15 mouse cellular contexts compared by ENCODE assay signal in genomic region chr17:36146937-36147336, GRCm38 (mm10). TPM values are rescaled to one million over a fixed set of nuclear protein-coding genes. Genes with fewer than 3 reads are reported as not detected.
"Had no signal": no experiment of that assay in that cellular context is flagged by ENCODE, and none has a peak within 500 bp of the region (broad histone marks: within the 10 kb centered on the region; RNA-seq: fewer than 3 reads in every experiment).

No protein-coding gene starts in this region.

RNA-seq across cellular contexts. Expression of gene Gm7030, which starts 17.7 kb away (rescaled TPM):
- polyA plus RNA-seq: liver, embryonic 11.5 days; liver, embryonic 13.5 days; liver, embryonic 15.5 days; liver, postnatal 0 days; lung, adult 2 months; midbrain, embryonic 10.5 days; midbrain, embryonic 12.5 days; midbrain, embryonic 14.5 days; midbrain, embryonic 16.5 days; myocyte; neural tube, embryonic 11.5 days; neural tube, embryonic 13.5 days; neural tube, embryonic 15.5 days; stomach, embryonic 14.5 days had no signal

RNA-seq across cellular contexts. Expression of gene Gm8909, which starts 21.4 kb away (rescaled TPM):
- polyA plus RNA-seq: liver, embryonic 13.5 days; liver, embryonic 15.5 days; liver, postnatal 0 days; midbrain, embryonic 12.5 days; midbrain, embryonic 14.5 days; midbrain, embryonic 16.5 days; myocyte; neural tube, embryonic 11.5 days; neural tube, embryonic 13.5 days; neural tube, embryonic 15.5 days had no signal

RNA-seq across cellular contexts. Expression of gene Gm19684, which starts 25.5 kb away (rescaled TPM):
- polyA plus RNA-seq: liver, embryonic 11.5 days; liver, embryonic 13.5 days; liver, embryonic 15.5 days; liver, postnatal 0 days; midbrain, embryonic 10.5 days; midbrain, embryonic 12.5 days; midbrain, embryonic 14.5 days; midbrain, embryonic 16.5 days; myocyte; neural tube, embryonic 11.5 days; neural tube, embryonic 13.5 days; neural tube, embryonic 15.5 days; stomach, embryonic 14.5 days; stomach, embryonic 16.5 days had no signal

RNA-seq across cellular contexts. Expression of gene H2-T3, which starts 43.1 kb away (rescaled TPM):
- polyA plus RNA-seq: liver, embryonic 11.5 days; liver, embryonic 13.5 days; liver, embryonic 15.5 days; liver, postnatal 0 days; lung, adult 2 months; midbrain, embryonic 10.5 days; midbrain, embryonic 12.5 days; midbrain, embryonic 14.5 days; midbrain, embryonic 16.5 days; myocyte; neural tube, embryonic 11.5 days; neural tube, embryonic 13.5 days; neural tube, embryonic 15.5 days; stomach, embryonic 14.5 days had no signal
